Mouse (Mus musculus) bone marrow, adult 2 months (tissue): ENCODE measurements at regions not wholly inside any gene's neighbourhood (a gene's known extent, or its start where the extent isn't known, plus 50 kb on each side); places are given as distances from the start of the nearest gene placed in this dataset.

Source experiments
- CTCF ChIP-seq: fragments of 200-500 bp; IDR thresholded peaks from 2 replicates; pipeline ENCODE4 v1.5.1; 2011; ENCODE audit warnings: low read length, control low read depth; ENCODE audit not compliant: control insufficient read depth, insufficient read depth
- POLR2A ChIP-seq: fragments of 200-500 bp; IDR thresholded peaks from 2 replicates; pipeline ENCODE4 v1.6.1; 2011; ENCODE audit warnings: low read depth, mild to moderate bottlenecking, control low read depth, low read length, borderline replicate concordance; ENCODE audit not compliant: control insufficient read depth

DNA sequence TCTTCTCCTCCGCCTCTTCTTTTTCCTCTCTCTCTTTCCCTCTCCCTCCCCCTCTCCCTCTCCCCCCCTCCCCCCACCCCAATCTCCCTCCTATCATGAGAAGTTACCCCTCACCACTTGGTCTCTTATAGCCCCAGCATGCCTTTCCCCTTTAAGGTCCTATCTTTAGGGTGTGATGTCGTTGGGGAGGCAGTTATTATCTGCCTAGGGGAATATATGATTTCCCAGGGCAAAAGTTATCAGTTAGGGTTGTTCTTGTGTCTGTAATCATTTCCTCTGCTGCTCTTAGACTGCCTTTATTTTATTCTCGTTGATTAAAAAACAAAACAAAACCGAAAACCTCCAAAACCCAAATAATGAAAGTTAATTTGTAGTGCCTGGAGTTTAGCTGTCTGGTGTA, 63.2 kb upstream of the Smox start:
- no peak for TF ChIP-seq CTCF
- no peak for TF ChIP-seq POLR2A
